ENCODE assay signal across 10 mouse cellular contexts in genomic region chr2:156494875-156495274, GRCm38 (mm10). TPM values are rescaled to one million over a fixed set of nuclear protein-coding genes. Genes with fewer than 3 reads are reported as not detected.
DNase-seq lines count a peak whose midpoint lies in the region; ATAC-seq and TF ChIP-seq lines count a peak whose summit lies in the region.
"Had no signal": no experiment of that assay in that cellular context is flagged by ENCODE, and none has a peak within 500 bp of the region (broad histone marks: within the 10 kb centered on the region; RNA-seq: fewer than 3 reads in every experiment).

No protein-coding gene starts in this region.

- TF ChIP-seq CTCF in heart, adult 2 months (IDR thresholded peaks at IDR 0.05): no peak

- no peaks in the 10 kb centered on the region for H3K27me3 ChIP-seq in heart, embryonic 13.5 days (replicated peaks)
- H3K27me3 ChIP-seq in heart, adult 2 months (ENCODE audit: control insufficient read depth, insufficient read depth, low read length): no peaks in the 10 kb centered on the region
- H3K27me3 ChIP-seq in liver, embryonic 16.5 days (ENCODE audit: control insufficient read depth, insufficient read depth, low read depth, low read length): no peaks in the 10 kb centered on the region

- ATAC-seq in heart, embryonic 13.5 days (ENCODE audit: extremely low read depth, insufficient number of reproducible peaks, low FRiP score, low TSS enrichment): peak; percentile 66
- peak; percentile 97 for ATAC-seq in liver, embryonic 16.5 days (ENCODE audit: low read depth)
- ATAC-seq in monocyte, adult 5-6 weeks (replicated peaks; ENCODE audit: insufficient number of reproducible peaks, low FRiP score, low TSS enrichment, poor library complexity, severe bottlenecking): no peak

- H3K4me3 ChIP-seq in heart, embryonic 13.5 days: no peak overlapping the region
- H3K4me3 ChIP-seq in heart, adult 2 months: no peak overlapping the region
- H3K4me3 ChIP-seq in liver, embryonic 16.5 days (ENCODE audit: low read depth, low read length): peak overlapping the region; percentile 29

- TF ChIP-seq POLR2A in heart, adult 2 months (IDR thresholded peaks at IDR 0.05; ENCODE audit: insufficient read depth, low read depth, low read length): no peak

- H3K9ac ChIP-seq in heart, embryonic 13.5 days: no peak overlapping the region
- no peak overlapping the region for H3K9ac ChIP-seq in heart, adult 2 months (ENCODE audit: low read depth, low read length)
- peak overlapping the region; percentile 48 for H3K9ac ChIP-seq in liver, embryonic 16.5 days (ENCODE audit: low read depth, low read length)

- no peak for DNase-seq in heart, adult 2 months
- DNase-seq in c-Kit-negative CD71-positive TER-119-positive erythroid progenitor cells, embryonic 14.5 days (ENCODE audit: low read depth, low spot score): peak; percentile 66
- DNase-seq in cerebellum, postnatal 36 days: peak; percentile 91 to 92
- no peak for DNase-seq in thymus, postnatal 0 days (ENCODE audit: low spot score)
- no peak for DNase-seq in ovary, postnatal 14 days (ENCODE audit: low spot score)
- DNase-seq: heart, postnatal 36 days; lung, postnatal 10 days had no signal

- intact Hi-C loops in heart, adult 2 months (cut with DNase I): no loop called here

- WGBS in heart, embryonic 13.5 days: 80% methylated on average over 12 of the region's 12 CpGs
- 86% methylated on average over 12 of the region's 12 CpGs for WGBS in heart, adult 2 months
- WGBS in liver, embryonic 16.5 days (ENCODE audit: insufficient replicate concordance): 49% methylated on average over 12 of the region's 12 CpGs

- H3K79me2 ChIP-seq in heart, adult 2 months (replicated peaks; ENCODE audit: control insufficient read depth, insufficient read depth, low read length): no peaks in the 10 kb centered on the region

- H3K4me1 ChIP-seq in heart, embryonic 13.5 days: peaks cover 26% of the 10 kb centered on the region
- H3K4me1 ChIP-seq in heart, adult 2 months (ENCODE audit: control insufficient read depth, insufficient read depth, low read length): no peaks in the 10 kb centered on the region
- peaks cover 39% of the 10 kb centered on the region for H3K4me1 ChIP-seq in liver, embryonic 16.5 days (ENCODE audit: control insufficient read depth, low read depth, low read length)

- H3K9me3 ChIP-seq in heart, embryonic 13.5 days: no peaks in the 10 kb centered on the region
- no peaks in the 10 kb centered on the region for H3K9me3 ChIP-seq in liver, embryonic 16.5 days (replicated peaks; ENCODE audit: control insufficient read depth, low read length)

- peak overlapping the region; percentile 36; the same call in 1 of the 2 replicates for H3K27ac ChIP-seq in heart, embryonic 13.5 days (replicated peaks)
- H3K27ac ChIP-seq in heart, adult 2 months: no peak overlapping the region
- H3K27ac ChIP-seq in liver, embryonic 16.5 days (ENCODE audit: low read length): peak overlapping the region; percentile 94

- peaks cover 41% of the 10 kb centered on the region for H3K36me3 ChIP-seq in heart, embryonic 13.5 days
- H3K36me3 ChIP-seq in heart, adult 2 months (ENCODE audit: control insufficient read depth, insufficient read depth, low read length): no peaks in the 10 kb centered on the region
- H3K36me3 ChIP-seq in liver, embryonic 16.5 days (ENCODE audit: control insufficient read depth, insufficient read depth): no peaks in the 10 kb centered on the region

- H3K4me2 ChIP-seq in heart, embryonic 13.5 days: peak overlapping the region; percentile 33; the same call in 1 of the 2 replicates
- peak overlapping the region; percentile 64 for H3K4me2 ChIP-seq in liver, embryonic 16.5 days (ENCODE audit: low read depth, low read length)

- no peak for TF ChIP-seq EP300 in heart, adult 2 months (IDR thresholded peaks at IDR 0.05; ENCODE audit: insufficient read depth, low read depth, low read length)

RNA-seq across cellular contexts. Expression of gene Aar2, which starts 52.5 kb away (rescaled TPM):
- polyA plus RNA-seq in heart, embryonic 13.5 days (2015; fragmentation: Nextera tagmentation; extraction: Ambion mirVana): 22.4 and 22.9 TPM in 2 replicates
- total RNA-seq in heart, adult 2 months (2021): 10 to 100 TPM; 21.0 to 22.7 TPM
- 19.4 and 26.0 TPM in 2 replicates for polyA plus RNA-seq in heart, adult 2 months (2012; rRNA removed)
- polyA plus RNA-seq in liver, embryonic 16.5 days (2015; fragmentation: Nextera tagmentation; extraction: Ambion mirVana): 12.4 and 12.6 TPM in 2 replicates
- 27.5 and 29.2 TPM in 2 replicates for polyA plus RNA-seq in thymus, postnatal 0 days (2015; fragmentation: Nextera tagmentation; extraction: Ambion mirVana)
- total RNA-seq in monocyte, adult 5-6 weeks (2017): 7.2 to 15.5 TPM (median 14.9 TPM) in 3 replicates

Comparison
In these comparisons a context has a peak if more than half of its experiments do, and no peak if none do; other contexts are left out.
1. DNase-seq: peak in c-Kit-negative CD71-positive TER-119-positive erythroid progenitor cells, embryonic 14.5 days (single experiment) and cerebellum, postnatal 36 days (2 of 2); none in heart, adult 2 months (0 of 2), thymus, postnatal 0 days (single experiment) and ovary, postnatal 14 days (single experiment).